Mouse (Mus musculus) retina, postnatal 1 day (tissue): ENCODE results near the gene Zfp82.

Experiments used
- DNase-seq: peaks from one replicate; pipeline ENCODE4 v3.0.0-alpha.2; 2012

Gene Zfp82

GRCm38 (mm10) chr7:30044354-30044753 is 28.3 kb downstream of the Zfp82 start:
- no peak for DNase-seq

- no peak for DNase-seq
Measured at GRCm38 (mm10) chr7:30034331-30034730, 38.4 kb downstream of the Zfp82 start.

DNA sequence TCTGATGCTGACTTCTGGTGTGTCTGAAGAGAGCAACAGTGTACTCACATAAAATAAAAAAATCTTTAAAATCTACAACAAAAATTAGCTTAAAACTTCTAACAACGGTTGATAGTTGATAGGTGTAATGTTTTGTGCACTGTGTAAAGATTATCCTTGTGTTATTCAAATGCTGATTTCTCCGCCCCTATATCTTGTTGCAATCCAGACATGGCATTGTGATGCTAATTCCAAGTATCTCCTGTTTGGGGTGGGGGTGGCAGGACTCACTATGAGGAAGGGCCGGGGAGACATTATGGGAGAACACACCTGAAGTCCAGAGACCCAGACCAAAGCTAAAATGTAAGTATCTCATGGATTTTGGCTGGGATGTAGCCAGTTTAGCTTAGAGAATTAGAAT is 41.3 kb downstream of the Zfp82 start:
- no peak for DNase-seq

- peak; percentile 34 for DNase-seq
Measured at GRCm38 (mm10) chr7:30030677-30031076, 42.0 kb downstream of the Zfp82 start.

- DNase-seq: no peak
Measured at GRCm38 (mm10) chr7:30028572-30028971, 44.1 kb downstream of the Zfp82 start.

GRCm38 (mm10) chr7:30027331-30027730 is 45.4 kb downstream of the Zfp82 start:
- no peak for DNase-seq

DNA sequence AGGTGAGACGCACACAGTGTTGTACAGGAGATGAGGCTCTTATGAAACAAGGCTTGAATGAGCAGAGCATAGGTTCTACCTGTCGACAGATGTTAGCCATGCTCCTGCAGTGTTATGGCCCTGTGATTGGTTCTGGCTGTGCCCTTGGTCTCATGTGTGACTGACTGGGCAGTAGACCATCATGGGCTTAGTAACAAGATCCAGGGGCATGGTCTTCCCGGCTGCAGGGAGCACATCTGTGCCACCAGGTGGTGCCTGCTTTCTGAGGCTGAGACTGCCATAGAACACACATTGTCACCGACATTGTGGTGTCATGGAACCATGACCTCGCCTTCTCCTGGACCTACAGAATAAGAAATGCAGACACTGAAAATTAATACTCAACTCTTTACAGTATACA is 47.3 kb downstream of the Zfp82 start:
- DNase-seq: peak; percentile 16

- no peak for DNase-seq
Measured at GRCm38 (mm10) chr7:30023800-30024199, 48.9 kb downstream of the Zfp82 start.

- no peak for DNase-seq
Measured at GRCm38 (mm10) chr7:30023324-30023723, 49.4 kb downstream of the Zfp82 start.

DNA sequence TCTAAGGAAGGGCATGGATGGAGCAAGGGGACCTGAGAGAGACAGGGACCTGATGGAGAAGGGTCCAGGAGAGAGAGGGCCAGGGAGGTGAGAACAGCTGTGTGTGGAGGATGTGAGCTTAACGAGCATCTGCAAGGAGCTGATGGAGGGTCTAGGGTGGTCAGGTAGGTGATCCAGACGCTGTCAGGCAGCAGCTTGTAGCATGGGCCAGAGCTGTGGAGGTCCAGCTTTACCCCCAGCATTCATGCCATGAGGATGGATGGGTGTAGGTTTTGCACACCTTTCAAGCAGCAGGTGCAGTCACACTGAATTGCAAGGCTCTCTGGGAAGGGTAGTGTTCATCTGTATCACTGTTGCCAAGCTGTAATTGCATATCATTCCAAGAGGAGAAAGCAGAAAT is 53.2 kb downstream of the Zfp82 start:
- DNase-seq: no peak

DNA sequence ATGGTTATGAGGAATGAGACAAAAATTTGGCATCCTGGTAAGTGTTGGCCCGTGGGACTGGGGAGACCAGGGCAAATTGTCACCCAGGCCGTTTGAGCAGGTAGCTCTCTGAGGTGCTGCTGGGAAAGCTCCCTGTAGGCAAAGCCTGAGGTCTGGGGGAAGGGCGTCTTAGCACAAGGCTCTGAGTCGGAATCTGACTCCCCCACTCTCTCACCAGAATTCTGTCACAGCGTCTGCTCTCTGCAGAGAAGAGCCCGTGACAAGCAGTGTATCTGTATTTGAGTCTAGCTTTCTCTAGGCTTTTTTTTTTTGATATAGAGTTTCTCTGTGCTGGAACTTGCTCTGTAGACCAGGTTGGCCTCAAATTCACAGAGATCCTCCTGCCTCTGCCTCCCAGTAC is 55.5 kb downstream of the Zfp82 start:
- DNase-seq: no peak

DNA sequence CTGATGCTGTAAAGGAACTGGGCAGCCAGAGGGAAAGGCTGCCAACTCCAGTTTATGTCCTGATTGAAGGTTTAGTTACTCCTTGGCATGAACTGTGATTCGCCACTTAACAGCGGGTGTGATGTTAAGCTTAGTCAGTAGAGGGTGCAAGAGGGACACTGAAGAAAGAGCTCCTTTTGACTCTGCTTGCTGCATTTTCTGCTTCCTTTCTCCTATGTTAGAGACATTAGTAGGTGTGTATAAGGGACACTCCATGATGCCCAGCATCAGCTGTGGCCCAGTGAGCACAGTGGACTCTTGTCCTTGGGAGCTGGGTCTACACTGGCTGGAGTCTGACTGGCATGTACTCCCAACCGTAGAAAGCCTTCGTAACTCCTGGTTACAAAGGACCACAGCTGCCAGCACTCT is 59.7 kb downstream of the Zfp82 start:
- peak; percentile 87 for DNase-seq

DNA sequence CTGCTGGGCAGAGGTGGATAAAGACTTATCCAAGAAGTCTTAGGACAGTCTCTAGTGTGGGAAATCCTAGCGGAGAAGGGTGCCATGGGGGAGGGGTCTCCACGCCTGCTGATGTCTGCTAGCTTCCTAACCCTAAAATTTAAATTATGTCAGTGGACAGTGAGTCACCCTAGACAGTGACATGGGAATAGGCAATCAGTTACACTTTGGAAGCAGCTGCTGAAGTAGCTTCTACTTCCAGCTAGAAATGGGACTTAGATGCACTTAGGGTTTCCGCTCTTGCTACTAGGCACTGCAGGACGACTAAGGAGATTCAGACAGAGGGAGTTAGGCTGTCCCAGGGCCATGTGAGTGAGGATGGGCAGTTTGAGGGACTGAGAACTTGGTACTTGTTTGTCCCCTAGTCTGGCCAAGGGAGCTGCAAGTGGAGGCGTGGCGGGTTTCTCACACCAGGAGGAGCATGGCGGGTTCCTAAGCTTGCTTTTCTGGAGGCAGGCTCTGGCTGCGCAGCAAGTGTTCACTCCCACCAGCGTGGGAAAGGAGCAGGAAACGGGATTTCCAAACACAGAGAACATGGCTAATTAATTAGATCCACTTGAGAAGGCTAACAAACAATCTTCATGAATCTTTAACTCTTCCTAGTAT is 62.0 kb downstream of the Zfp82 start:
- peak; percentile 59 for DNase-seq

GRCm38 (mm10) chr7:30009321-30010085 is 63.2 kb downstream of the Zfp82 start:
- peak; percentile 97 for DNase-seq

DNA sequence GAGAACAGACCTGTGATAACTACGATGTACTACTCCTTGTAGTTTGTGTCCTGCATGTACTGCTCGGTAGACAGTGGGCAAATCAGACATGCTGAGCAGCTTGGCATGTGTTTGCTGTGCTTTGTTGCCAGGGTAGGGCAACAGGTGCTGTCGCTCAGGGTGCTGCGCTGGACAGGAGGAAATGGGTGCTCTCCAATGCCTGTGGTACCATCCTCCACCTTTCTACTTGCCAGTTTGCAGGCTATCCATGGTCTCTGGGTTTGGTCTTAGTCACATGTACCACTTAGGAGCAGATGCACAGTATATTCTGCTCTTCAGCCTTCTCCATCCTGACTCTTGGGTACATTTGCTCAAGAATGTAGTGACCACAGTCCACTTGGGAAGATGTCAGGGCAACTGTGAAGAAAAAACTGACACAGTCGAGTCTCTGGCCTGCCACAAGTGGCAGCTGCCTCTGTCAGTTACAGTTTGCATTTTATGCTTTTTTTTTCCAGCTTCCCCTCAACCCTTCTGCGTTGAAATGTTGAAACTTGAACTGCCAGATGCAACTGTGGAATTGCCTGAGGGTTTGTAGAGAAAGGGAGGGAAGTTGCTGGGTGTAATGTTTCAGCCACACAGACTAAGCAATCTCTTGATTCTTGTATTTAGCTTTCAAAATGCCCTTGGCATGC is 64.5 kb downstream of the Zfp82 start:
- no peak for DNase-seq

DNA sequence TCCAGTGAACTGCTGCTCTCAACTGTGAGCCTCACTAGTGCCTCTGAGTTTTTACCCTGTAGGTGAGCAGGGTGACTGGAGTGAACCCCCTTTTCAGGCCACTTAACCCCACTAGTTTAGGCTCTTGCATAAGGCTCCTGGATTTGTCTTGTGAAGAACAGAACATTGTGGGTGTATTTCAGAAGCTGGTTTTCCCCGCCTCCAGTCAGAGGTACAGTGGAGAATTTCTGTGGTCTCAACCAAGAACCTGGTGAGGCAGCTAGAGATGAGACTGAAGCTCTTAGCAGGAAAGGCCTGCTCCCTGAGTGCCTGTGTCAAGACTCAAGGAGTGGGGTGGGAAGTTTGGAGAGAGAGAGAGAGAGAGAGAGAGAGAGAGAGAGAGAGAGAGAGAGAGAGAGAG is 65.1 kb downstream of the Zfp82 start:
- no peak for DNase-seq
